Mouse (Mus musculus): Measurements from ENCODE around the gene Insl3. TPM values are rescaled to one million over a fixed set of nuclear protein-coding genes. Genes with fewer than 3 reads are reported as not detected.
"Not testable (repeated sequence)": the region's sequence is repeated elsewhere in the genome, so short reads cannot be mapped to it uniquely, and the experiment has no call there.

Gene Insl3
- polyA plus RNA-seq, 1 experiment from 2014 or later, result 1.1 TPM

GRCm38 (mm10) chr8:71693166-71694041, 4.4 kb downstream of the Insl3 start:
- no peak overlapping the region for H3K27ac ChIP-seq
- H3K36me3 ChIP-seq, result no peaks in the 10 kb centered on the region
- no peak overlapping the region for H3K4me3 ChIP-seq (replicated peaks)
- H3K4me2 ChIP-seq, result no peak overlapping the region
- 10% methylated on average over 68 of the region's 68 CpGs for WGBS (ENCODE audit: insufficient replicate concordance)
- DNase-seq (no peak), ATAC-seq (ENCODE audit: low read depth) (no peak)
- H3K27me3 ChIP-seq, result peaks cover 86% of the 10 kb centered on the region
- peaks cover 7% of the 10 kb centered on the region for H3K4me1 ChIP-seq (replicated peaks)
- H3K9ac ChIP-seq, result no peak overlapping the region
- no peaks in the 10 kb centered on the region for H3K9me3 ChIP-seq (replicated peaks)

- DNase-seq; ATAC-seq (ENCODE audit: low read depth); H3K27ac ChIP-seq; H3K4me2 ChIP-seq; H3K4me3 ChIP-seq (replicated peaks); H3K9ac ChIP-seq; H3K9me3 ChIP-seq (replicated peaks); H3K36me3 ChIP-seq: not testable (repeated sequence)
- WGBS (ENCODE audit: insufficient replicate concordance), result 52% methylated on average over 12 of the region's 12 CpGs
- Histone ChIP-seq H3K27me3 (peaks cover 85% of the 10 kb centered on the region), H3K4me1 (replicated peaks) (peaks cover 16% of the 10 kb centered on the region)
Observed at GRCm38 (mm10) chr8:71695456-71695855, 6.4 kb downstream of the Insl3 start.

DNA sequence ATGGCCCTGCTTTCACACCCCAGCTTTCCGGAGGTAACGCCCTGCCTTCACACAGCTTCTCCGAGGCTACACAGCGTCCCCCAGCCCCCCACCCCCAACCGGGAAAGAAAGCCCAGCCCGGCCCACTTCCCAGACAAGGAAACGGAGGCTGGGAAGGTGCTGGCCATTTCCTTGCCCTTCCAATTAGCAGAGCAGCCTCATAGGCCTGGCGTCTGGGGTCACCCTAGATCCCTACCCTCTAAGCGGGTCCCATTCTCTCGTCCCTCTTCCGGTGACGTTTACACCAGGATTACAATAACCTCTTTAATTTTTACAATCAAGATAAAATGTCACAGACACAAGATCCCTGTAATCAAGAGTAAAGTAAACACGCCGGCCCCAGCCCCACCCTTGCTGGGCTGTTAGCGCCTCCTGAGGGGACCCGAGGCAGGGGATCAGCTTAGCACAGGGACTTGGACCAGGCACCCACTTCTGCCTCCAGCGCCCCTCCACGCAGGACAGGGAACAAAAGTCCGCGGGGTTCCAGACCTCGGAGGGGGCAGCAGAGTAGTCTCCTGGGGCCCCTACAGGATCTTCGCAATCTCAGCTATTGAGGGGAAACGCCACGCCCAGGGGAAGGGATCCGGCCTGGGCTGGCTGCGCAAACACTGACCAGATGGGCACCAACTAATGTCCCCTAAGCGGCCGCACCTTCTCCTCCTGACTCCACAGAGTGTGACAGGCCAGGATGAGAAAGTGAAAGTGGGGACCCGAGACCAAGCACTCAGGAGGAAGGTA, 11.7 kb downstream of the Insl3 start:
- Histone ChIP-seq H3K36me3 (no peaks in the 10 kb centered on the region), H3K27ac (no peak overlapping the region), H3K4me3 (replicated peaks) (peak overlapping the region; percentile 61), H3K27me3 (peaks cover 67% of the 10 kb centered on the region), H3K4me1 (replicated peaks) (peaks cover 55% of the 10 kb centered on the region), H3K4me2 (peak overlapping the region; percentile 81), H3K9me3 (replicated peaks) (no peaks in the 10 kb centered on the region), H3K9ac (peak overlapping the region; percentile 49)
- DNase-seq (no peak), ATAC-seq (ENCODE audit: low read depth) (no peak)
- WGBS (ENCODE audit: insufficient replicate concordance), result 9% methylated on average over 29 of the region's 29 CpGs

GRCm38 (mm10) chr8:71701414-71702086, 12.5 kb downstream of the Insl3 start, which contains the start of gene B3gnt3:
Gene B3gnt3 (minus strand): TSS chr8:71701789.
- Histone ChIP-seq H3K36me3 (no peaks in the 10 kb centered on the region), H3K4me1 (replicated peaks) (peaks cover 55% of the 10 kb centered on the region), H3K27me3 (peaks cover 62% of the 10 kb centered on the region), H3K4me3 (replicated peaks) (peak within 1 kb of the TSS; percentile 61), H3K9me3 (replicated peaks) (no peaks in the 10 kb centered on the region), H3K4me2 (peak within 1 kb of the TSS; percentile 81), H3K9ac (peak within 1 kb of the TSS; percentile 75), H3K27ac (peak within 1 kb of the TSS; percentile 90)
- 12% methylated on average over 32 of the region's 34 CpGs for WGBS (ENCODE audit: insufficient replicate concordance)
- ATAC-seq (ENCODE audit: low read depth) (no peak), DNase-seq (no peak)

DNA sequence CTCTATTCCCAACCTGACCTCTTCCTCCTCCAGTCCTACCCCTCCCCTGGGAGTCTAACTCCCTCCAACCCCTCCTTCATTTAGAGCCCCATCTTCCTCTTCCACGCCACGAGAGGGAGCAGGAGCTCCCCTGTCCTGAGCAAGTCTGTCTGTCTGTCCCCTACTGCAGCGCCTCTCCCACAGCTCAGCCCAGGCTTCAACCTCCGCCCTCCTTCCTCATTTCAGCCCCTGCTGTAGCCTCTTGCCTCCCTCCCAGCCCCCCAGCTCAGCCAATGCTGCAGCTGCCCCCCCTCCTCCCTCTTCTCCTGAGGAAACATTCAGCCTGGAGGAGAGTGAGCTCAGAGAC, 13.0 kb downstream of the Insl3 start:
- no peak for ATAC-seq (ENCODE audit: low read depth)
- Histone ChIP-seq H3K9me3 (replicated peaks) (no peaks in the 10 kb centered on the region), H3K4me1 (replicated peaks) (peaks cover 55% of the 10 kb centered on the region), H3K9ac (peak overlapping the region; percentile 75), H3K27ac (peak overlapping the region; percentile 90), H3K27me3 (peaks cover 61% of the 10 kb centered on the region), H3K4me2 (peak overlapping the region; percentile 81), H3K4me3 (replicated peaks) (peak overlapping the region; percentile 61), H3K36me3 (no peaks in the 10 kb centered on the region)
- no peak for DNase-seq
- WGBS (ENCODE audit: insufficient replicate concordance), result 15% methylated on average over 4 of the region's 4 CpGs

DNA sequence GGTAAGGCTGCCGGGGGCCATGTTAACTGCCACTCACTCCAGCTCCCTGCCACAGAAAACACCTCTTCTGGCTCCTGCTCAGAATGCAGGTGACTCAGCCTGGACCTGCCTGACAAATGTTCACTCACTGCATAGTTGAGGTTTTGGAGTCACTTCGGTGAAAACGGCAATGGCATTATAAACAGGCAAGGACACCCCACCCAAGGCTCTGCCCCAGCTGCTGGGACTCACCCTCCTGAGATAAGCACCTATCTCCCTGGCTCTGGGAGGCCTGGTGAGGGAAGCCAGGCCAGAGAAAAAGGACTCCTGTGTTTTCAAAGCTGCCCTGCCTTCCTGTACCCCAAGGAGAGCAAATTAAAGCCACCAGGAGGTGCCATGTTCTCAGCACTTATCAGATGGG, 13.9 kb downstream of the Insl3 start:
- WGBS (ENCODE audit: insufficient replicate concordance), result 36% methylated on average over 3 of the region's 3 CpGs
- Histone ChIP-seq H3K9me3 (replicated peaks) (no peaks in the 10 kb centered on the region), H3K9ac (peak overlapping the region; percentile 75), H3K4me3 (replicated peaks) (peak overlapping the region; percentile 61), H3K4me1 (replicated peaks) (peaks cover 61% of the 10 kb centered on the region), H3K36me3 (no peaks in the 10 kb centered on the region), H3K27ac (peak overlapping the region; percentile 90), H3K27me3 (peaks cover 61% of the 10 kb centered on the region), H3K4me2 (peak overlapping the region; percentile 81)
- DNase-seq (peak; percentile 74), ATAC-seq (ENCODE audit: low read depth) (peak; percentile 98)

DNA sequence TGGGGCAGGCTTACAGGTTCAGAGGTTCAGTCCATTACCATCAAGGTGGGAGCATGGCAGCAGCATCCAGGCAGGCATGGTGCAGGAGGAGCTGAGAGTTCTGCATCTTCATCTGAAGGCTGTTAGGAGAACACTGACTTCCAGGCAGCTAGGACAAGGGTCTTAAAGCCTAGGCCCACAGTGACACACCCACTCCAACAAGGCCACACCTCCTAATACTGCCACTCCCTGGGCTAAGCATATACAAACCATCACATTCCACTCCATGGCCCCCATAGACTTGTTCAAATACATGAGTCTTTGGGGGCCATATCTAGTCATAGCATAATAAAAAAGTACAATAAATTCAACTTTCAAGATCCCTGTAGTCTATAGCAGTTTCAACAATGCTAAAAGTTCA, 14.4 kb downstream of the Insl3 start:
- Histone ChIP-seq H3K27me3 (peaks cover 58% of the 10 kb centered on the region), H3K4me3 (replicated peaks) (peak overlapping the region; percentile 61), H3K4me1 (replicated peaks) (peaks cover 61% of the 10 kb centered on the region), H3K27ac (peak overlapping the region; percentile 90), H3K9ac (peak overlapping the region; percentile 75), H3K4me2 (peak overlapping the region; percentile 81)
- peak; percentile 77 for ATAC-seq (ENCODE audit: low read depth)
- H3K36me3 ChIP-seq; H3K9me3 ChIP-seq (replicated peaks); DNase-seq: not testable (repeated sequence)

- Histone ChIP-seq H3K4me1 (replicated peaks) (peaks cover 38% of the 10 kb centered on the region), H3K27me3 (peaks cover 26% of the 10 kb centered on the region), H3K4me3 (replicated peaks) (no peak overlapping the region), H3K4me2 (no peak overlapping the region), H3K36me3 (peaks cover 15% of the 10 kb centered on the region; the same call in 1 of the 2 replicates), H3K9ac (no peak overlapping the region), H3K27ac (no peak overlapping the region), H3K9me3 (replicated peaks) (no peaks in the 10 kb centered on the region)
- 30% methylated on average over 8 of the region's 8 CpGs for WGBS (ENCODE audit: insufficient replicate concordance)
- ATAC-seq (ENCODE audit: low read depth), result no peak
- peak; percentile 48 for DNase-seq
Observed at GRCm38 (mm10) chr8:71707874-71708273, 18.9 kb downstream of the Insl3 start.

DNA sequence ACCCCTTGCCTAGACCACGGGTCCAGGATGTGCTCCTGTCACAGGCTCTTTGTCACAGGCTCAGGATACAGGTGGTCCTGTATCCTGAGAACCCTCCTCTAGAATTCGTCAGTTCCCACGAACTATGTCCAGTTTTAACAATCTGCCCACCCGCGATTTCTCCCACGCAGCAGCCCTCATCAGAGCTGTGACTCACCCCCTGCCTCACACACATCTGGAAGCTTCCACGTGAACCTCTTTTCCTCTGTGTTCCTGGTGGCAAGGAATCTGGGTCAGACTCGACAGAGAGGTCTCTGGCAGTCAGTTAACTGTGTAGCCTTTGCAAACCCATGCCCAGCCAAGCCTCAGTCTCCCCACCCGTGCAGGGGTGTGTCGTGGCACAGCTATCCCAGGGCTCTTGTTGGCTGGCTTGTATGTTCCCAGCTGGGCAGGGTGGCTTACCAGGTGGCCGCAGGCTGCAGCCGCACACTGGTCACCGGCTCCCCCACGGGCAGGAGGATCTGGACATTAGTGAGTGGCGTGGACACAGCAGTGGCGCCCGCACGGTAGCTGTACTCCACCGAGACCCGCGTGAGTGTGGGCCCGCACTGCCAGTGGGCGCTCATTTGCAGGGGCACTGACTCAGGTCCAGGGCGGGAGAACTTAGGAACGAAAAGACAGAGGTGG, 20.3 kb downstream of the Insl3 start:
- no peak for DNase-seq
- H3K27me3 ChIP-seq, result peaks cover 25% of the 10 kb centered on the region
- H3K4me2 ChIP-seq, result peak overlapping the region; percentile 49; the same call in 1 of the 2 replicates
- H3K36me3 ChIP-seq, result peaks cover 18% of the 10 kb centered on the region; the same call in 1 of the 2 replicates
- peaks cover 24% of the 10 kb centered on the region for H3K4me1 ChIP-seq (replicated peaks)
- peak; percentile 34 for ATAC-seq (ENCODE audit: low read depth)
- H3K9ac ChIP-seq, result no peak overlapping the region
- H3K9me3 ChIP-seq (replicated peaks), result no peaks in the 10 kb centered on the region
- WGBS (ENCODE audit: insufficient replicate concordance), result 57% methylated on average over 25 of the region's 25 CpGs
- no peak overlapping the region for H3K27ac ChIP-seq
- H3K4me3 ChIP-seq (replicated peaks), result no peak overlapping the region

DNA sequence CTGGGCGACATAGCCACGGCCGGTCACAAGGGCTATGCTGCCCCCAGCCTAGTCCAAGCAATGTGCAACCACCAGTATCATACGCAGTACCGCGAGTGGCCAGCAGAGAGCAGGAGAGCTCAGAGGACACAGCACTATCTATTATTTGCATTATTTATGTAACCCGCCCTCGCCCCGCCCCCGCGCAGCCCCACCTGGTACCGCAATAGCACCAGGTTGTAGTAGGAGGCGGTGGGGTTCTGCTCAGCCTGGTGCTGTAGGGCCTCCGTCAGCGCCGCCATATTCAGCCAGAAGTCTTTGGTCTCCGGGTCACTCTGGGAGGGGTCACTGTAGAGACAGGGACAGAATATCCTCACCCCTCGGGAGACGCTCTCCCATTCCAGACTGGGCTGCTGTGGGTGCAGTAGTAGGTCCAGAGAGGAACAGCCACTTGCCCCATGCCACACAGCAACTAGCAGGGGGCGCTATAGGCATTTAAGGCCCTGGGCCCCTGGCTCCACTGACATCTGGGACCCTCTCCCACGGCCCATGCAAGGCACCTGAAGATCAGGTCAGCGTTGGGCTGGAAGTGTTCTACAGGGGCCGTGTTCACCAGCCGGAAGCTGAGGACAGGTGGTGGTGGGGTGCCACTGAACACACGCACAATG, 20.9 kb downstream of the Insl3 start:
- Histone ChIP-seq H3K36me3 (peaks cover 22% of the 10 kb centered on the region), H3K4me2 (peak overlapping the region; percentile 49), H3K27me3 (peaks cover 19% of the 10 kb centered on the region), H3K4me1 (replicated peaks) (peaks cover 17% of the 10 kb centered on the region), H3K9ac (no peak overlapping the region), H3K4me3 (replicated peaks) (no peak overlapping the region), H3K9me3 (replicated peaks) (no peaks in the 10 kb centered on the region), H3K27ac (no peak overlapping the region)
- ATAC-seq (ENCODE audit: low read depth) (peak; percentile 66), DNase-seq (peak; percentile 70)
- 25% methylated on average over 25 of the region's 25 CpGs for WGBS (ENCODE audit: insufficient replicate concordance)
